Mouse (Mus musculus): ENCODE data around the gene Ednrb.
"Not testable (repeated sequence)": the region's sequence is repeated elsewhere in the genome, so short reads cannot be mapped to it uniquely, and the experiment has no call there.

Gene Ednrb

DNA sequence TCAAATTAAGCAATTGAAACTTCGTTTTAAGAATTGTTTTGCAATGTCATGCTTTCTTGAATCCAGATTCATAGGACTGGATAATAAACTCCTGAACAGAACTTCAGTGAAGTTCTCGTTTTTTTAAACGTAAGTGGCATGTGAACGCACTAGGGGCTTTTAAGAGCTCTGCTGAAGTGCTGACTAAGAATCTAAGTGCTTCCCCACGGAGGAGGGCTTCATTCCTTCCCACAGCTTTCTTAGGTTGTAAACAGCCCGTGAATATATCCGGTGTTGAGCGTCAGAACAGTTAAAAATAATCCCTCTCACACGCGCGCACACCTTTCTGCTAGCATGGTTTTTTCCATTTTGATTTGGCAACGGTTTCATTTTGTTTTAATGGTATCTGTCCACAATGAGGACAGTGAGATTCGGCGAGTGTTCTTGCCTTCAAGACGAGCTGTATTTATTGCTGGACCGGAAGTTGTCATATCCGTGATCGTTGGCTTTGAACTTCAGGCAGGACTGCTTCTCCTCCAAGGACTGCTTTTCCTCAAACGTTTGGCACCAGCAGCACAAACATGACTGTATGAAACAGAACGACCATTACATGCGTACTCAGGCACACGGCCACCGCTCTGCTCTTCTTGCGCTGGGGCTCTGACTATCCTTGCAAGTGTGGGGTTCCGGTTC lies 27.4 kb downstream of the Ednrb start:
- no peak for DNase-seq

DNA sequence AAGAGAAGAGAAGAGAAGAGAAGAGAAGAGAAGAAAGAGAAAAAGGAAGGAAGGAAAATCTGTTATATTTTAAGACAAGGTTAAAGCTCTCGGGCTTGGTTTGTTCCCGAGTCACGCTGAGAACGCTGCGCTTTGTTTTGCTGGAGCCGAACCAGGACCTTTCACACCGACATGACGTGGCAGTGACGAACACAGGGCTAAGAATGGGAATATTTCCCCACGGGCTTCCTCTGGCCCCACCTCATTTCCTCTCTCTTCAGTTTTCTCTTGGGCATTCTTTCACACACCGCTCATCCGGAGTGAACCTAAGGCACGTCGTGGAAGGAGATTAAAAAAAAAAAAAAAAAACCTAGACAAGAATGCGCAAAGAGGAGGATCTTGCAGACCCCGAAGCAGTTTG lies 28.7 kb downstream of the Ednrb start:
- no peak for DNase-seq

DNA sequence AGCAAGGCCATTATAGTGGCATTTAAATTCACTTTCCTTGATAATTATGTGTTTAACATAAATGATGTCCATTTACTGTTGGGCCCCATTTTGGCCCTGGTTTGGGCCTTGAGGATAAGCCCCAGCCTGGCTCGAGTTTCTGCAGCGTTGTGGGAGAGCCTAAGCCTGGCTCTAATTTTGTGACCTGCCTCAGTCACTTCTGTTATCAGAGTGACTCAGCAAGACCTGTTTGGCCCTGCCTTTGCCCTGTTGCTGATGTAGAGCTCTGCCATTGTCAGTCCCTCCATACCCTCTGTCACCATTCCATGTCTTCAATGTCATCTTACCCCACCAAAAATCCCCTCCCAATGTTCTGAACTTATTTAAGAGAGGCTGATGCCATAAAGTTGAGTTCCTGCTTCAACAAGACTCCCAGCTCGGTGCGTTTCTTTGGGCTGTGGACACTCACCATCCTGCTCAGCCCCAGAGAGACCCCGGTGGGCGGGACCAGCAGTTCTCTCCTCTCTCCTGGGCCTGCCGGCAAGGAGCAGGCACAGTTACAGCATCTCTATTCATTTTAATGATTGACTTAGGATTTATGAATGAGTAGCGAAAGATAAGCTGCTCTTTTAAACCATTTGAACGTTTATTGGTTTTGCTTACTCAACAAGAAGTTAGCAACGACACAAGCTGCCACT lies 30.0 kb downstream of the Ednrb start:
- DNase-seq = no peak

DNA sequence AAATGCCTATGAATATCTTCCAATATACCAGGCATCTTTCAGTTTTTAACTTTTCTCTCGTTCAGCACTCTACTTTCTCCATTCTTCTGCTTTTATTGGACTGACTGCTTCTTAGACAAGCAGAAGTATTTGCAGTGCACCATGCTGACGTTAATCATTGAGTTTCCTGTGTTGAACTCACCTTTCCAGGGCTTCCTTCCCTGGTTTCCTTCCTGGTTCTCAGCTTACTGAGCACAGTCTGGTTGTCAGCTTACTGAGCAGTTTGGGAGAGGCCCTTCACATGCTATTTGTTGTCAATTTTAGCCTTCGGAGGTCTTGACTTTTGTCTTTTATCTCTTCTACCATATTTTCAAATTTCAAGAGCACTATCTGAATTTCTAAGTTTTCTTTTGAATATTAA lies 31.0 kb downstream of the Ednrb start:
- no peak for DNase-seq

DNA sequence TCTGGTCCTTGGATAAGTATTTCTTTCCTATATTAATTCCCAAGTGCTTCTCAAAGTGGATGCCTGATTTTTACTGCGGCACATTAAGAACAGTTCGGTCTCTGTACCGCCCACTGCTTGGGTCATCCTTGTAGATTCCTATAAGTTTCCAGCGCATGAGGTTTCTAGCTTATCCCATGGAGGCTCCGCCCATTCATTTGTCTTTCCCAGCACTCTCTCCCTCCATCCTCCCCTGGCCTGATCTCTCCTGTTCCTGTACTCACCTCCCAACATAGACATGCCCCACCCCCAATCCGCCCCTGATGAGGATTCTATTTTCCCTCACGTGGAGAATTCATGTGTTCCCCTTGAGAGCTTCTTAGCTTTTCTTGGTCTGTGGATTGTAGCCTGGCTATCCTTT lies 32.9 kb downstream of the Ednrb start:
- no peak for DNase-seq

DNA sequence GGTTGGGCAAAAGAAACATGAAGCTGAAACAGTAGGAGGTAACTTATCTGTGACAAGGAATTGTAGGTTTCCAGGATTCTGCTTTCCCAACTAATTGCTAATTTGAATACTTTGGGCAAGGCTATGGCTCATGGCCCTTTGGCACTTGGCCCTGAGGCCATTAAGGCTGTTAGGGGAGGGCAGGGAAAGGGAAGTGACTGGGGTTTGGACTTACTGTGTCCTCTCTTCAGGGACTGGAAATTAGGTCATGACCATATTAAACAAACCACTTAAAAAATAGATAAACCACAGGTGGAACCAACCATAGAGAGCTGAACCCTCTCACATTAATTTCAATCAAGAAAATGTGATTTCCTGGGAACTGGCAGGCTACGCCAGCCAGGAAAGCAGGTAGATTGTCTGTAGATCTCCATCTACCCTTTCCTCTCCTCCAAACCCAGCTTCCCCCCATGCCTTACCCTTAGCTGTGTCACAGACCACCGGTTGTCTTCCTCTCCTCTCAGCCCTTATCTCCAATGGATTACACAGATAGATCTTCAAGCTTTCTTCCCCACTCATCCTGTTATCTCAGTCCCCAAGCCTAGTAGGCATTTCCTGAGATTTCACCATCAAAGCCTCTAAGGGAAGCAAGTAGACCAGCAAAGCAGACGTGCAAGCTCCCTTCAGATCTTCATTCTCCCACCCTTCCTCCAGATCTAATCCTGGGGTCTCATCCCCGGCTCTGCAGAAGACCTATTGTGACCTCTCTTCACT lies 40.1 kb downstream of the Ednrb start:
- no peak for DNase-seq

DNA sequence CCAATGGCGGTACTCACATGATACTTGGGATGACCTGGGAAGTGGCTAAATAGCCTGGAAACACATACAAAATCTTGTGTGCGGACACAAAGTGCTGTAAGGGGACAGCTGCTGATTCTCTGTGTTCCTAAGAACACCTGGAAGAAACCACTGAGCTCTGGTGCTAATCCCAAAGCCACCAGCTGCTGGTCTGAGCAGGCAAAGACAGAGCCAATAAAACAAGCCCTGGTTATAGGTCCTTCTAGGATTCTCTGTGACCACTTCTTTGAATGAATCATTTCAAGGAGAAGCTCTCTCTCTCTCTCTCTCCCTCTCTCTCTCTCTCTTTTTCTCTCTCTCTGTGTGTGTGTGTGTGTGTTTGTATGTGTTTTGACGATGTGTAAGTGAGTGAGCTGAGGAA lies 47.1 kb downstream of the Ednrb start:
- no peak for DNase-seq

DNA sequence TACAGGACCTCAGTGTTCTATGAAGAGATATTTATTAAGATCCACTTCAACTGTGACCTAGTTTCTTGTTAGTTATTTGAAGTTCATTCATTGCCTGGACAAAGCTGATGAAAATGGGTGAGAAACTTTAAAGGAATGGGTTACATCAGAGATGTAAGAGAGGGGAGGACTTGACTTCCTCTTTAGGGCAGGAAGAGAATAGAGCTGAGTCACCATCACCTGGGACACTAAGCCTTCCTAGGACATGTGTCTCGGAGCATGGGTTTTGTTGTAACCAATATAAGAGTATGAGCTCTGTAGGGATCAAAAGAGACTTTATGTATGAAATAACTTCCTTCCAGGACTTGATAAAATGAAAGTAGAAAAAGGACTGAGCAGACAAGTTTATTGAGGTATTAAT lies 48.6 kb downstream of the Ednrb start:
- no peak for DNase-seq

DNA sequence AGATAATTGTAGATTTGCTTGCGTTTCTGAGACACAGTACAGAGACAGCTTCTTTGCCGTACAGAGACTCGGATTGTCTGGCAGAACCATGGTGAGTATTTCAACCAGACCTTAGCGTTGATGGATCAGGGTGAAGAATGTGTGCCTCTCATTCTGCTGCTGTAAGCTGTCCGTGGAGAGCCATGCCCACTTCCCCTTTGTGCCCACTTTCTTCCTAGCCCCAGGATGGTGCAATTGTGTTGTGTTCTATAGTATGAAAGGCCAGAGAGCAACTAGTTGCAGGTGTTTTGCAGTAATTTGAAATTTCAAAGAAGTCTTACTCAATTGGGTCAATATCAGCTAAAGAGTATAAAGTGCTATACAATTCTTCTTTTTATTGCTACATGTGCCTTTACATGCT lies 50.8 kb downstream of the Ednrb start:
- no peak for DNase-seq

DNA sequence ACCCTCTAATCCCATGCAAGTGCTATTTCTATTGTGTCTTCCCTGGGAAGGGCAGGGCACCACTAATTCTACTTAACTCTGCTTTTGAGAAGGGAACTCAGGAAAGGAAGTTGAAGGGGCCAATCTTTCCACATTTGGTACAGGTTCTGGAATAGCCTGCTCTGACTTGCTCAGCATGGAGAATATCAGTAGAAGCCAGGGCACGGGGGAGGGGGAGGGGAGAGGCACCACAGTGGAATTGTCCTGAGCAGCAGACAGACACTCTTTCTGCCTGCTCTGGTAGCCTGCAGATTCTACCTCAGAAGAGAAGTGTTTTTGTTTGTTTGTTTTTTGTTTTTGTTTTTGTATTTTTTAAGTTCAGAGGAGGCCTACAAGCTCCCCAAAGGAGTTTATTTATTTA lies 51.5 kb downstream of the Ednrb start:
- DNase-seq = no peak

DNA sequence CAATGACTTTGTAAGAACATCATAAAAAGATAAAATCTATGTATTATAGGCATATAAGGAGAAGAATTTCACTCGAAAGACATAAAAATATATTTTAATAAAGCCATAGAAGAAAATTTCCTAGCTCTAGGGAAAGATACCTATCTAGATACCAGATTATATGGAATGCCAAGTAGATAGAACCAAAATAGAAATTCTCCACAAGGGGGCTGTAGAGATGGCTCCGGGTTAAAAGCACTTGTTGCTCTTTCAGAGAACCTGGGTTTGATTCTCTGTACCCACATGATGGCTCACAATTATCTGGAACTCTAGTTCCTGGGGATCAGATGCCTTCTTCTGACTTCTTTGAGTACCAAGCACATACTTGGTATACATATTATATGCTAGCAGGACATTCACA lies 56.7 kb downstream of the Ednrb start:
- DNase-seq = no peak

DNA sequence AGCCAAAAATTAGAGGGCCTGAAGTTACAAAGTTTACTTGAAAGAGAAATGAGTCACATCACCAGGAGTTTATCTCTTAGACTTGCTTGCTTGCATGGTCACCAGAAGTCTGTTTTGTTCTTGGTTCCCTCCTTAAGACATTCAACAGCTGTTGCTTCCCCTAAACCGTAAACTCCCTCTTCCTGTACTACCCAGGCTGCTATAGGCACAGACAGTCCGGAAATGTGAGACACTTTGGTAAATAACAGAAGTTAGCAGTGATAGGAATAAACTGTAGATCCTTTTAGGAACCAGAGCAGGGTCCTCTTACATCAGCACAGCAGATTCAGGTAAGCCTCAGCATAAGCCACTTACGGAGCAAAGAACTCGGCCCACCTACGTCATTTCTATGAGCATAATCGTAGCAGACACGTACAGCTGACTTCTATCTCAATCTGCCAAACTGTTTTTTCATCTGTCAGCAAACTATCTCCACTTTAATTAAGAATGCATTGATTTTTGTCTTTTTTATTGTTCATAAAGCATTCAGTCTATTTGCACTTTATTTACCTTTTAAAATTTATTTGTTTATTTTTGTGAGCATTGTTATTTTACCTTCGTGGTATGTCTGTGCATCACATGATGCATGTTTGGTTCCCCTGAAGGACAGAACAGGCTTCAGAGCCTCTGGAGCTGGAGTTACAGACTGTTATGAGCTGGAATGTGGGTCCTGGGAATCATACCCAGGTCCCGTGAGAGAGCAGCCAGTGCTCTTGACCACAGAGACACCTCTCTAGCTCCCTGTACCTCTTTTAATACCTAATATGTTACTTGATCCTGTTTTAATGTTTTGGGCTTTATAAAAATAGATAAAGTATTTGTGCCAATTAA lies 58.9 kb downstream of the Ednrb start:
- no peak for DNase-seq

DNA sequence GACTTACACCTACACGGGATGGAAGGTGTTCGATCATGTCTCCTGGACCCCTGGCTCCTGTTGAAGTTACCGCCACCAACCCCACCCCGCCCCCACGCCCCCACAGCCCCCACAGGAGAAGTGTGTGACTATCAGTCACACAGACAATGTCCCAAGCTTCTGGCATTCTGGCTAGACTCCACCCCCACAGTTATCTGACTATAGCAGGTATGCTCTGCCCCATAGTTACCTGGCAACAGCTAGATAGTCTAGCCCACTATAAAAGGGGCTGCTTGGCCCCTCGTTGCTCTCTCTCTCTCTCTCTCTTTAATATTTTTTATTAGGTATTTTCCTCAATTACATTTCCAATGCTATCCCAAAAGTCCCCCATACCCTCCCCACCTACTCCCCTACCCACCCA lies 63.9 kb downstream of the Ednrb start:
- not testable (repeated sequence) for DNase-seq

DNA sequence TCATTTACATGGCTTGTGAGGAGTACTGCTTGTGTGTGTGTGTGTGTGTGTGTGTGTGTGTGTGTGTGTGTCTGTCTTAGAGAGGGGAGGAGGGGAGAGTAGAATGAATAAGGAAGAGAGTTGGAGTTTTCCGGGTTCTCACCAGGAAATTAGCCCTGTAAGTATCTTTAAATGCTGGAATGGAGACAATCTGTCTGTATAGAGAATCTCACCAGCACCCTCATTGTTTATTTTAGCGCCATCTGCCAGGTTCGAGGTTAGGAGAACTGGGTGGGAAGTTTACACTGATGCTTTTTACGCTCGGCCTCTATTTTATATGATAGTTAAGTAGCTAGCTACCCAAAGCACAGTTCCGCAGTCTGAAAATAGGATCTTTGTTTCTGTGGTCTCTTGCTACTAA lies 64.9 kb downstream of the Ednrb start:
- DNase-seq = no peak

DNA sequence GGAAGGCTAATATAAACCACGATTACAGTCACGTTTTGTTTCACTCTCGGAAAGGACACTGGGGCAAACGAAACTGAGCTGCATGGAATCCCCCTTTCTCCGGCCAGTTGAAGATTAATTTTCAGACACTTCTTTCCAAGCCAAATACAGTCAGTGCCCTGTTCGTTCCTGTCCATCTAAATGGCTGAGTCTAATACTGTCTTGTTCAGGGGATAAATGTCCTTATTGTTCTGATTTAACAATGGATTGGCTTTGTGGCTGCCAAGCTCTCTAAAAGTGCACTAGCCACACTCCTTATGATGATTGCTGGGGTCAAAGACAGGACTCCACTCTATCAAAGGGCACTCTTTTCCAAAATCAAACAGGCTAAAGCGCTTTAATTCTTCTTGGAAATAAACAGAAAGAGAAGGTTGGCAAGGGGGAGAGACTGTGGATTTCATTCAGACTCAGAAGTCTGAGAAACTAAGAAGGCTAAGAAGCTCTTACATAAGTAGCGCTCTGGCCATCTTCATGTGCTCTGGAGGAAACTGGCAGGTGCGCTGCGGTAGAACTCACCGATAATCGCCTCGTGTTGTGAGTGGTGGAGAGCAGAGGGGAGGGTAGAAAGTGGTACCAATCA lies 65.6 kb downstream of the Ednrb start:
- no peak for DNase-seq

DNA sequence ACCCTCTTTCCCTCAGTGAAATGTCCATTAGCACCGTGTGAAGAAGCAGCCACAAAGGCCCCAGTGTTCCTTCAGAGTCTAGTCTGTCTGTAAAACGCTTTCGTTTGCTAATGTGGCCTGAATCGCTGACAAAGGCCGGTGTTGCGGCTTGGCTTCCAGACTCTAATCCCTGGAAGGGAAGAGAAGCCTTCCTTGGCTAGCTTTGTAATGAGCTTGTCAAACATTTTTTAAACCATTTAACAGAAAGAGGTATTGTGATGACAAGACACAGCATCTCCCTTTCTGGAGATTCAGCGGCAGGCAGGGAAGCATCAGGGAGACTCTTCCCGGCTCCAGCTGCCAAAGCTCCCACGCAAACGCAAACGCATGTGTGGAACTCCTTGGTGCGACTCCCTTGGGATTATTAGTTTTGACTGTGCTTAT lies 66.2 kb downstream of the Ednrb start:
- DNase-seq = peak; percentile 5 to 7

DNA sequence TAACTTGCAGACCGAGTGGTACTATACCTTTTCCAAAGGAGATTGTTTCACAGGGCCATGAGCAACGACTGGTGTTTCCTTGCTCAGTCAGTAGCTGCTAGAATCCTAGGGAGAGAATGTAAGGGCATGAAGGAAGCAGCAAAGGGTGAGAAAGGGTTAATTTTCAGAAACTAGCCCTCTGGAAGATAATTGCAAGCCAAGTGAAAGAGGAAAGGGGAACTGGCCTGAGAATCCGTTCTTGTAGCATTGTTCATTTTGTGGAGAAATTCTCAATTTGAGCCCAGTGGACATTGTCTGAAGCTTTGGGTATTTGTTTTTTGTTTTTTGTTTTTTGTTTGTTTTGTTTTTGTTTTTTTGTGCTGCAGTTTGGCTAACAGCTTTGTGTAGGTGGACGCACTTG lies 66.8 kb downstream of the Ednrb start:
- no peak for DNase-seq

DNA sequence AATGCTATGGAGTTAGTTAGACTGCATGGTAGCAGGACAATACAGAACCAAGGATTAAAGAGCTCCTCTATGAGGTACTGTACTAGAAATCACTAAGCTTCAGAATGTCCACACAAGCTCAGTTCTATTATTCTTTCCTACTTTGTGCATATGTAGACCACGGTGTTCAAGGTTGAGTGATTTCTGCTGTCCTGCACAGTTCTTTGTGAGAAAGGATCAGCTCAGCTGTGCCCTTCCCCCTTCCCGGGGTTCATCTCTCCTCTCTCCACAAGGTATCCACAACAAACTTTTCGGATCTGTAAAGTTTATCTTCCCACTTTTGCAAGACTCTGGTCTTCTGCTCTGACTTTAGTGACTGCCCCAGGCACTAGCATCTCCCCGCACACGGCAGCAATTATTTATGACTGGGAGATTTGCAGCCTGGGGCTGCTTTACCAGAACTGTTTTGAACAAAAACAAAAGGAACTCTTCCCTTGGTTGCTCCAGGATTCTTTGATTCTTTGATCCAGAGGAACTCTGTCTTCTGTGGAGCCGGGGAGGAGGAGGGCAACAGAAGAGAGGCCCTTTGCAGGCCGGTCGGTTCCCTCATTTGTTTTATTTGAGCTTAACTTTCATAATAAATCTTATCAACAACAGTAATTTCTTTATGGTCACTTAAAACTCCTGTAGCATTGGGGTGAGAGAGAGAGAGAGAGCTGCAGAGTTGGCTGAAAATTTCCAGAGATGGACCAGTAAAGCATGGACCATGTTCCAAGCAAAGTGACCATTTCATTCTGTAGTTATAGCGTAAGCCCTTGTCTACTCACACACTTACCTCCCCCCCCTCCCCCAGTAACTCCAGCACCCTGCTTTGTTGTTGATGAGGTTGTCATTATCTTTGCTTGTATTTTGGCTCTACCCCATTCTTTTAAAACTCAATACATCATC lies 74.6 kb downstream of the Ednrb start:
- no peak for DNase-seq

DNA sequence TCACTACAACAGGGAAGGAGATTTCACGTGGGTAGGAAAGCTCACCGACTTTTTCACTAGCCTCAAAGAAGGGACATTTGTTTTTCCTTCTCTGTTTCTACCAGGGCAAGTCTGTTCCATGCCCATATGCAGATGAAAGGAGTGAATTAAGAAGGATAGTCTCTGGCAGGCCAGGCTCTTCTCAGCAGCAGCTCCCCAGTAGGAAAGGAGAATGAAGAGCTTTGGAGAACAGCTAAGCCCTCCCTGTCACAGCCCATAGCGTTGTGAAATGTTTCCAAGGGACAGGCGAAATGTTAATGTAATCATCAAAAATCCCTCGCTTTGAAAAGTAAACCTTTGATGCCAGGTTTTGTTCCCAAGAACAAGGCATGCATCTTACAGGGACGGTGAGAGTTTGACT lies 76.7 kb downstream of the Ednrb start:
- DNase-seq = no peak
